Mouse (Mus musculus): Measurements from ENCODE around the gene Becn1. TPM values are rescaled to one million over a fixed set of nuclear protein-coding genes. Genes with fewer than 3 reads are reported as not detected.

Becn1 gene
- polyA plus RNA-seq, 1 experiment, result 134 TPM

DNA sequence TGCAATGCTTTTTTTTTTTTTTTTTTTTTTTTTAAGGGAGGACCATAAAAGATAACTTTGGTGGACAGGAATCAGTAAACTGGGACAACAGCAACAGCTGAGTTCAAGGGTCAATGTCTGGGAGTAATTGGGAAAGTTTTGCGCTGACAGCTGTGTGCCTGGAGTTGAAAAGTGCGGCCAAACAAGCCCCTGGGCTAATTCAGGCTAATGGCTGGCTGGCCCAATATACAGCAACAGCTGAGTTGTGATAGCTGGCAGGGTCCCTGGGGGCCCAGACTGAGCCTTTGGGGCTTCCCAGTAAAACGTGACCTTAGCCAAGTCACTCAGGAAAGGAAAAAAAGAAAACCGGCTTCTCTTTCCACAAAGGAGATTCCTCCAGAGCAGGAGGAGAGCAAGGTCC lies 57.0 kb downstream of the Becn1 start:
- H3K4me3 ChIP-seq, result no peak overlapping the region
- no peak overlapping the region for H3ac ChIP-seq (ENCODE audit: control insufficient read depth, insufficient read length)
- peak overlapping the region; percentile 75 for H3K4me2 ChIP-seq (ENCODE audit: low read depth)
- no peaks in the 10 kb centered on the region for H3K27me3 ChIP-seq (ENCODE audit: control insufficient read depth, insufficient read depth, insufficient read length)
- TF ChIP-seq CEBPB (IDR thresholded peaks at IDR 0.05; ENCODE audit: insufficient read depth, poor library complexity, severe bottlenecking), result no peak
- no peak for TF ChIP-seq TCF3 (IDR thresholded peaks at IDR 0.05; ENCODE audit: insufficient read length, low read depth)
- TF ChIP-seq USF1 (IDR thresholded peaks at IDR 0.05; ENCODE audit: low read depth), result no peak
- peak in 2 of 3 experiments; percentile 49 to 71 for TF ChIP-seq MYOD1 (IDR thresholded peaks at IDR 0.05; ENCODE audit: control insufficient read depth in 1 of 3, insufficient read length in 2 of 3, low read depth in 2 of 3)
- TF ChIP-seq TCF12 (IDR thresholded peaks at IDR 0.05; ENCODE audit: insufficient read depth, poor library complexity, severe bottlenecking), result peak; percentile 36
- TF ChIP-seq POLR2AphosphoS2 (IDR thresholded peaks at IDR 0.05; ENCODE audit: insufficient read length, low read depth), result no peak
- TF ChIP-seq REST (IDR thresholded peaks at IDR 0.05; ENCODE audit: insufficient read depth, insufficient read length), result no peak
- no peak for TF ChIP-seq SRF (IDR thresholded peaks at IDR 0.05; ENCODE audit: control insufficient read depth, insufficient read length, low read depth)
- TF ChIP-seq POLR2A (IDR thresholded peaks at IDR 0.05; ENCODE audit: insufficient read length, low read depth), result no peak
- no peak for TF ChIP-seq MAX (IDR thresholded peaks at IDR 0.05; ENCODE audit: low read depth)
- TF ChIP-seq E2F4 (IDR thresholded peaks at IDR 0.05; ENCODE audit: insufficient read depth), result no peak
- TF ChIP-seq MYOG (IDR thresholded peaks at IDR 0.05; ENCODE audit: control insufficient read depth in 1 of 3, insufficient read depth in 1 of 3, insufficient read length in 2 of 3, low read depth in 2 of 3), result peak in 1 of 3 experiments; percentile 71
- H3K36me3 ChIP-seq (ENCODE audit: control insufficient read depth, insufficient read depth), result no peaks in the 10 kb centered on the region
- no peaks in the 10 kb centered on the region for H3K79me2 ChIP-seq (ENCODE audit: control insufficient read depth, insufficient read depth)

DNA sequence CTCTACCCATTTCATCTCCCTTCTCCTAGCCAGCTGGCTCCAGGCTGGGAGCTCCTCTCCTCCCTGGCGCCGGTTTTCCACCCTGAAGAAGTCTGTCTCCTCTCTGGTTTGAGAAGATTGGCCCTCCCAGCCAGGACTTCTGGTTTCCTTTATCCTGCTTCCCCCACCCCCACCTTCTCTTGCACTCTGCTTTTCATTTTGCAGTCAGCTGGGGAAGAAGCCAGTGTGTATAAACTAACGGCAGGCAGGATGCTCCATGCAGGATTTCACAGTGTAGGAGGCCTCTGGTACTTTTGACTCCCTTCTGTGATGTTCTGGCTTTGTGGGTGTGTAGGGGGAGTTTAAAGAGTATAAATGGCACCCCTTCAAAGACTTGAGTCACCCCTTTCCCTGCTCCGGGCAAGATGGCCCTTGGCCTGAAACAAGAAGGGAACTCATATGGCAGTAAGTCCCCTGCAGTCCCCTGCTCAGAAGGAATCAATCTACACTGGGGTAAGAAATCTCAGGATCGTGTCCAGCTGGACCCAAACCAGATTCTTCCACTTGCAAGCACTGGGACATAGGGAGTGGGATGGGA lies 63.9 kb downstream of the Becn1 start:
- H3K36me3 ChIP-seq (ENCODE audit: control insufficient read depth, insufficient read depth), result no peaks in the 10 kb centered on the region
- TF ChIP-seq TCF3 (IDR thresholded peaks at IDR 0.05; ENCODE audit: insufficient read length, low read depth) (no peak), CEBPB (IDR thresholded peaks at IDR 0.05; ENCODE audit: insufficient read depth, poor library complexity, severe bottlenecking) (no peak), USF1 (IDR thresholded peaks at IDR 0.05; ENCODE audit: low read depth) (no peak), E2F4 (IDR thresholded peaks at IDR 0.05; ENCODE audit: insufficient read depth) (no peak), MYOG (IDR thresholded peaks at IDR 0.05; ENCODE audit: control insufficient read depth in 1 of 3, insufficient read depth in 1 of 3, insufficient read length in 2 of 3, low read depth in 2 of 3) (no peak), POLR2AphosphoS2 (IDR thresholded peaks at IDR 0.05; ENCODE audit: insufficient read length, low read depth) (no peak), MYOD1 (IDR thresholded peaks at IDR 0.05; ENCODE audit: control insufficient read depth in 1 of 3, insufficient read length in 2 of 3, low read depth in 2 of 3) (no peak)
- no peaks in the 10 kb centered on the region for H3K79me2 ChIP-seq (ENCODE audit: control insufficient read depth, insufficient read depth)
- H3K4me3 ChIP-seq, result no peak overlapping the region
- H3K27me3 ChIP-seq (ENCODE audit: control insufficient read depth, insufficient read depth, insufficient read length), result no peaks in the 10 kb centered on the region
- no peak overlapping the region for H3ac ChIP-seq (ENCODE audit: control insufficient read depth, insufficient read length)
- no peak overlapping the region for H3K4me2 ChIP-seq (ENCODE audit: low read depth)

DNA sequence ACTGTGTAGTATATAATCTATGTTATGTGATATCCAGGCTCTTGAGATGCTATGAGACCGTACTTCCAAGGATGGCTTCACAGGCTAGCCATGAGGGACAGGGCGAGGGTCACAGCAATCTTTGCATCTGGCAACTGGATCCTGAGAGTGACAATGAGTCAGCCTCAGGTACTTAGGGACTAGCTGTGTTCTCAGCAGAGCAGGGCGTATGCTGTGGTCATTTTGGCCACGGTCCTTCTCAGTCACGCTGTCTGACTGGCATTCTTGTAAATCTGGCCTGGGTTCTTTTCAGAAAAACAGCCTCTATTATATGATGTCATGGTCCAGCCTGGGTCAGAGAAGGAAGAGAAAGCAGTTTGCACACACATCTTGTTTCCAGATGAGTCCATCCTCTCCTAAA lies 65.3 kb downstream of the Becn1 start:
- H3K36me3 ChIP-seq (ENCODE audit: control insufficient read depth, insufficient read depth), result no peaks in the 10 kb centered on the region

More for the DNA sequence above, 65.3 kb downstream of the Becn1 start:
- no peaks in the 10 kb centered on the region for H3K27me3 ChIP-seq (ENCODE audit: control insufficient read depth, insufficient read depth, insufficient read length)
- no peak overlapping the region for H3K4me2 ChIP-seq (ENCODE audit: low read depth)
- H3K79me2 ChIP-seq (ENCODE audit: control insufficient read depth, insufficient read depth), result no peaks in the 10 kb centered on the region
- no peak overlapping the region for H3K4me3 ChIP-seq
- TF ChIP-seq POLR2A (IDR thresholded peaks at IDR 0.05; ENCODE audit: insufficient read length, low read depth) (no peak), E2F4 (IDR thresholded peaks at IDR 0.05; ENCODE audit: insufficient read depth) (no peak), REST (IDR thresholded peaks at IDR 0.05; ENCODE audit: insufficient read depth, insufficient read length) (no peak), USF1 (IDR thresholded peaks at IDR 0.05; ENCODE audit: low read depth) (no peak), TCF3 (IDR thresholded peaks at IDR 0.05; ENCODE audit: insufficient read length, low read depth) (no peak), CEBPB (IDR thresholded peaks at IDR 0.05; ENCODE audit: insufficient read depth, poor library complexity, severe bottlenecking) (no peak), POLR2AphosphoS2 (IDR thresholded peaks at IDR 0.05; ENCODE audit: insufficient read length, low read depth) (no peak), MYOG (IDR thresholded peaks at IDR 0.05; ENCODE audit: control insufficient read depth in 1 of 3, insufficient read depth in 1 of 3, insufficient read length in 2 of 3, low read depth in 2 of 3) (no peak), SRF (IDR thresholded peaks at IDR 0.05; ENCODE audit: control insufficient read depth, insufficient read length, low read depth) (no peak), MAX (IDR thresholded peaks at IDR 0.05; ENCODE audit: low read depth) (no peak), TCF12 (IDR thresholded peaks at IDR 0.05; ENCODE audit: insufficient read depth, poor library complexity, severe bottlenecking) (no peak), MYOD1 (IDR thresholded peaks at IDR 0.05; ENCODE audit: control insufficient read depth in 1 of 3, insufficient read length in 2 of 3, low read depth in 2 of 3) (no peak)
- H3ac ChIP-seq (ENCODE audit: control insufficient read depth, insufficient read length), result no peak overlapping the region

Other genes with a start within 250 kb of the Becn1 start
- 19.8 TPM for gene Naglu, start 232.3 kb downstream of the Becn1 start, polyA plus RNA-seq (2012; fragmentation: generic; extraction: Trizol)
- 0.49 TPM for gene Hsd17b1, start 223.9 kb downstream of the Becn1 start, polyA plus RNA-seq (2012; fragmentation: generic; extraction: Trizol)
- gene Coasy, start 219.7 kb downstream of the Becn1 start, polyA plus RNA-seq (2012; fragmentation: generic; extraction: Trizol), result 39.7 TPM
- gene Mlx, start 215.0 kb downstream of the Becn1 start, polyA plus RNA-seq (2012; fragmentation: generic; extraction: Trizol), result 29.3 TPM
- gene Psmc3ip, start 206.8 kb downstream of the Becn1 start, polyA plus RNA-seq (2012; fragmentation: generic; extraction: Trizol), result 7.1 TPM
- gene Retreg3, start 182.4 kb downstream of the Becn1 start, polyA plus RNA-seq (2012; fragmentation: generic; extraction: Trizol), result 41.2 TPM
- 87.5 TPM for gene Tubg1, start 182.3 kb downstream of the Becn1 start, polyA plus RNA-seq (2012; fragmentation: generic; extraction: Trizol)
- 0.18 TPM for gene Tubg2, start 146.4 kb downstream of the Becn1 start, polyA plus RNA-seq (2012; fragmentation: generic; extraction: Trizol)
- 1.3 TPM for gene Cntnap1, start 131.8 kb downstream of the Becn1 start, polyA plus RNA-seq (2012; fragmentation: generic; extraction: Trizol)
- 53.6 TPM for gene Plekhh3, start 130.9 kb downstream of the Becn1 start, polyA plus RNA-seq (2012; fragmentation: generic; extraction: Trizol)
- gene Ccr10, start 126.8 kb downstream of the Becn1 start, polyA plus RNA-seq (2012; fragmentation: generic; extraction: Trizol), result 0.56 TPM
- 13.7 TPM for gene Ezh1, start 75.8 kb downstream of the Becn1 start, polyA plus RNA-seq (2012; fragmentation: generic; extraction: Trizol)
- 2.5 TPM for gene Ramp2, start 56.3 kb downstream of the Becn1 start, polyA plus RNA-seq (2012; fragmentation: generic; extraction: Trizol)
- gene Vps25, start 48.6 kb downstream of the Becn1 start, polyA plus RNA-seq (2012; fragmentation: generic; extraction: Trizol), result 141 TPM
- gene Wnk4, start 41.7 kb downstream of the Becn1 start, polyA plus RNA-seq (2012; fragmentation: generic; extraction: Trizol), result 0.19 TPM
- 0.07 TPM for gene Cntd1, start 23.3 kb downstream of the Becn1 start, polyA plus RNA-seq (2012; fragmentation: generic; extraction: Trizol)
- gene Coa3, start 23.2 kb downstream of the Becn1 start, polyA plus RNA-seq (2012; fragmentation: generic; extraction: Trizol), result 155 TPM
- gene Psme3, start 13.9 kb upstream of the Becn1 start, polyA plus RNA-seq (2012; fragmentation: generic; extraction: Trizol), result 89.0 TPM
- gene Aoc2, start 22.8 kb upstream of the Becn1 start, polyA plus RNA-seq (2012; fragmentation: generic; extraction: Trizol), result 1.2 TPM
- 0.02 TPM for gene Aoc3, start 28.3 kb upstream of the Becn1 start, polyA plus RNA-seq (2012; fragmentation: generic; extraction: Trizol)
- gene G6pc, start 65.3 kb upstream of the Becn1 start, polyA plus RNA-seq (2012; fragmentation: generic; extraction: Trizol), result not detected
- gene Aarsd1, start 115.3 kb upstream of the Becn1 start, polyA plus RNA-seq (2012; fragmentation: generic; extraction: Trizol), result 31.2 TPM
- gene Gm27029, start 122.5 kb upstream of the Becn1 start, polyA plus RNA-seq (2012; fragmentation: generic; extraction: Trizol), result 3.8 TPM
- 13.6 TPM for gene Rundc1, start 122.8 kb upstream of the Becn1 start, polyA plus RNA-seq (2012; fragmentation: generic; extraction: Trizol)
- gene Ptges3l, start 123.0 kb upstream of the Becn1 start, polyA plus RNA-seq (2012; fragmentation: generic; extraction: Trizol), result 58.8 TPM
- 2,022 TPM for gene Rpl27, start 140.0 kb upstream of the Becn1 start, polyA plus RNA-seq (2012; fragmentation: generic; extraction: Trizol)
- 24.8 TPM for gene Ifi35, start 146.1 kb upstream of the Becn1 start, polyA plus RNA-seq (2012; fragmentation: generic; extraction: Trizol)
- 20.9 TPM for gene Rnd2, start 162.7 kb upstream of the Becn1 start, polyA plus RNA-seq (2012; fragmentation: generic; extraction: Trizol)
- 283 TPM for gene Vat1, start 163.9 kb upstream of the Becn1 start, polyA plus RNA-seq (2012; fragmentation: generic; extraction: Trizol)
- gene Brca1, start 249.7 kb upstream of the Becn1 start, polyA plus RNA-seq (2012; fragmentation: generic; extraction: Trizol), result 1.0 TPM
- 33.0 TPM for gene Nbr1, start 249.9 kb upstream of the Becn1 start, polyA plus RNA-seq (2012; fragmentation: generic; extraction: Trizol)

Data from myocyte (in vitro differentiated cells).